Mouse (Mus musculus): ENCODE results near the gene Rora.

Rora gene

DNA sequence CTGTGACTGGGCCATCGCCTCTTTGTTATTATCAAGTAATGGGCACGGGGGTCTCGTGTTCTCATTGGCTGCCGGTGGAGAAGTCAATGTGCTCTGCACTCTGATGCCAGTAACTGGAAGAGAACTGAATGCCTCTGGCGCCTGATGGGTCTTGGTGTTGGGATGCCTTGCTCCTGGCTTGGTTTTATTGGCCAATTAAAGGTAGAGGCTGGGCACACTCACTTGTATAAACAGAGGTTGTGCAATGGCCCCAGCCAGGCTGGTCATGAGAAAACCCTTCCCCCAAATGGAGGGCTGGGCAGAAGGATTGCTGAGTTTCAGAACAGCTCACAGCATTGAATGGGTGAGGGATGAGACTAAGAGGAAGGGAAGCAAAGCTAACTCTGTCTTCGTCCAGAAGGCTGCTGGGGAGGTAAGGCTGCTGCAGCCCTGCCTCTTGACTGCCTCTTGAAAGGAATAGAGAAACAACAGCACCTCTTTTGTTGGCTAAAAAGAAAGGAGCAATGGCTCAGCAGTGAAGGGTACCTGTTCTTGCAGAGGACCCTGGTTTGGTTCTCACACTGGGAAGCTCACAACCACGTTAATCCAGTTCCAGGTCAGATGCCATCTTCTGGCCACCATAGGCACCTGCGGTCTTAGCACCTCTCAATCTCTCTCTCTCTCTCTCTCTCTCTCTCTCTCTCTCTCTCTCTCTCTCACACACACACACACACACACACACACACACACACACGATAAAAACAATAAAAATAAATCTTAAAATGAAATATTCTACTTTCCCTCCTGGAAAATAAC, 653.3 kb downstream of the Rora start:
- no peak for DNase-seq (ENCODE audit: low spot score)

DNA sequence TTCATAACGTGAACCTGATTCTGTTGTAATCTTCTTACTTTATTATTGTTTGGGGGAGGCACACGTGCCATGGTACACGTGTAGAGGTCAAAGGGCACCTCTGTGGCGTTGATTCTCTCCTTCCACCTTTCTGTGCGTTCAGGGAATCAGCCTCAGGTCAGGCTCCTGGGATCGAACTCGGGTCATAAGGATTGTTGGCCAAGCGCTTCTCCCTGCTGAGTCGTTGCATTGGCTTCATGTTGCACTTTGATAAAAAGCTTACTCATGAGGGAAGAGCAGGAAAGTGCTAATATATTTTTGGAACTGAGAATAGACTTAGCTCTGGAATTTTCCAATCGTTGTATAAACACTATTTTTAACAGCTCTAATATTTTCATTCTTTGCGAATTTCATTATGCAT, 654.4 kb downstream of the Rora start:
- no peak for DNase-seq (ENCODE audit: low spot score)

DNA sequence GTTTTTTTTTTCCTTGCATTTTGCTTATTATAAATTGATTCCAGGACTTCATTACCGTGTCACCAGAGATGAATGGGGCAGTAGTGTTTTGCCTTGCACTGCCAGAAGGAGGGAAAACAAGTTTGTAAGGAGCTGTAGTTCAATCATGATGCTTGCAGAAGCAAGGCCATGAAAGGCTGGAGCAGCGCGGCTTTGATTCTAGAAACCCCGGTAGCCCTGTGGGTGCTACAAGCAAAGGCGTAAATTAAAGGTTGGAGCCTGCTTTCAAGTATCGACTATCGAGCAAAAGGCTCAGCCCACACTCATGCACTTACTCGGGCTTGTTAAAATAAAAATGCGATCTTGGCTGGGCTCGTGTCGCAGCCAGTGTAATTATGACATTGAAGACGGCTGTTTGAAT, 656.9 kb downstream of the Rora start:
- no peak for DNase-seq (ENCODE audit: low spot score)

DNA sequence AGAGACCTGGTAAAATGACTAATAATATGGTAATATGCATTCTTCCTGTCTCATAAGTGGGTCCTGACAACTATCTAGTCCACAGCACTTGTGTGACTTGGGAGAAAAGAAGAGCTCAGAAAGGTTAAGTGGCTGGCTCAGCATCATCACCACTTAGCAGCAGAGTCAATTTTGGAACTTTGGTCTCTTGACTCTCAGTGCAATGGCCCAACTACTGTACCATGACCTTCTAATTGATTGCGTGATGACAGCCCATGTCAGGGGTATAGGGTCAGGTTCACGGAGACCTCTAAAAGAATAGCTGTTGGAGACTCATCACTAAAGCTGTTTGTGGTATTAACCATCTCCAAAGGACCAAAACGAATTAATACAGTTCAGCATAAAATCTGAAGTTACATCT, 659.7 kb downstream of the Rora start:
- DNase-seq (ENCODE audit: low spot score): no peak

DNA sequence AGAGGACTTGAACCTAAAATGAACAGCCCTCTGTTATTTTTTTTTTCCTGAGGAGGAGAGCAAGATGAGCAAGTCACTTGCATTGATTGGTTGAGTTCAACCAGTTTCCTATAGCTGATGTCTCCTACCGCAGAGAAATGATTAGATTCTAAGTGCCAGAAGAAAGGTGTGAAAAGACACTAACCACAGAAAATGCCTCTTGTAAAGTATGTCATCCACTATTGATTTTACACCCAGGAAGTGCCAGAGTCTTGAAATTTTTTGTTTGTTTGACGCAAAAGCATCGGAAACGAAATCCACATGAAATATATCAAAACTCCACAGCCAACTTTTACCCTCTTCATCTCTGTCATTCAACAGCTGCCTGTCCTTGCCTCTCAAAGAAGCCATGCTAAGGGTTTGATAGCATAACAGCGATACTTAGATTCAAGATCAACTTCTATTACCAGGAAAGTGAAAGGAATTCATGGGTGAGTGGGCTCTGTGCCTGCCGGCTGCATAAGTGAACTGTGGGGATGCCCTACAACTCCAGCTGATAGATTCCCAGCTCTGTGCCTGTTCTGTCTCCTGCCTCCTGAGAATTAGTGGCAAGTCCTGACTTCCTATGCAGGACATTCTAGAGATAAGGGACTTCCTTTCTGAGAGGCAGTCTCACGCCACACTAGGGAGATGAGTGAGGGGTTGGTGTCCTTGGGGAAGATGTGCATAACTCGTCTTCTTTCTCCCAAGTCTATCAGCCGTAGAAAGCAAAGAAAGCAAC, 661.0 kb downstream of the Rora start:
- no peak for DNase-seq (ENCODE audit: low spot score)

DNA sequence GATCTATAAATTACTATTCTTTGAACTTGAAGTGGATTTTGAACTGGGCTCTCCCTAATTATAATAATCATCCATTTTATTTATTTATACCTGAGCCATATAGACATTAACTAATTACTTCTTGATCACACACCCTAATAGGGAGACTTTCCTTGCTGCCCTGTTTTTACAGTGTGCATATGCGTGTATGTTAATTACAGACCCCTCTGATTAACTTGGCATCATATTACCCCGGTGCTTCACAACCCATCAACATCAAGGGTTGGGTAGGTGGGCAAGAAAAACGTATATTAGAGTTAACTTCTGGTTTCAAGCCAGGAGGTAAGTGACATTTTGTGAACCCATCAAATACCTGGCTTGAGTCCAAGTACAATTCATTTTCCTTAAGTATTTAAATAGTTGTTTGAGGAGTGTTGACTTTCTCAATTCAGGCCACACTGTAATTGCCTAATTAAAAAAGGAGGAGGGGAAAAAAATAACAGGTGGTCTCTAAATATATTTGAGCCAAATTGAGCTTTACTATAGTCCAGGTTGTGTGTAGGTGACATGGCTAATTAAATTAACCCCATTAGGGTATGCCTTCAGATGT, 664.0 kb downstream of the Rora start:
- DNase-seq (ENCODE audit: low spot score): no peak

DNA sequence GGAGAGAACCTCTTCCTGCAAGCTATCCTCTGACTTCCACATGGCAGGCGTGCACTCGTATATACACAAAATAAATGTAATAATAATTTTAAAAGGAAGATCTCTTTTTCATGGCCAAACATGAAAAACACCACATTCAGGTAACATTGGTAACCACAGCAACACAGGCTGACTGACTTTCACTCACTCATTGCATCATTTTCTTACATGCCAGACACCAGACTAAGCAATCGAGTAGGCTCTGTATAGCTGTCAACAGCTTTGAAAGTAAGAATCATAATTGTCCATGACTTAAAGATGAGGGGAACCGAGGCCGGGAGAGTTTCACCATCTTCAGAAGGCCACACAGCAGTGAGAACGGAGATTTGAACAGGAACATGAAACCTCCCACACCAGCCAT, 665.8 kb downstream of the Rora start:
- no peak for DNase-seq (ENCODE audit: low spot score)

DNA sequence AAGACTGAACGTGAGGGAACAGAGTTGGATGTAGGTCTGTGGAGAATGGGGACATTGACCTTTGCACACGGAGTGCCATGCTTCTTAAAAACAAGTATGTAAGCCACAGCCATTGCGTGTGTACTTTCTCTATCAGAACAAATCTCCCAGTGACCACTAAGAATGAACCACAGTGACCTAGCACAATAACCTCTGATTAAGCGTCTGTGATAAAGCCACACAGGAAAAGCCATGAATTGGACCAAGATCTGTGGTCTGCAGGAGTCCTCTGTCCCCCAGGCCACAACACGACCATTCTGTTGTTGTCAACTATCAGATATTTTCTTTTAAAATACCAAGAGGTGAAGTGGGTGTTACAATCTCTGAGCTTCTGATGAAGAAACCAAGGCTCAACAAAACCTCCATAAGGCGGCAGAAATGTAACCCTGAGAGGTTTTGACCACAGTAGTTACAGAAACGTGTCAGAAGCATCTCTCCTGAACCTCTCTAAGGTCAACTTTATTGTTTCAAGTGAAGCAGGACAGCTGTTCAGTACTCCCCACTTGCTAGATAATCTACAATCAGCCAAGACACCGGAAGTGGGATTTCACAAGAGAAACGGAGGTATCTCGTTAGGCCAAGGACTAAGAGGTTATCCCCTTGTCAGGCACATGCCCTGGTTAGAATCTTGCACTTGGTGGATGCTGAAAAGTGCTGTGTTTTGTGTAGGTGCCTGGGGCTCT, 666.5 kb downstream of the Rora start:
- no peak for DNase-seq (ENCODE audit: low spot score)

DNA sequence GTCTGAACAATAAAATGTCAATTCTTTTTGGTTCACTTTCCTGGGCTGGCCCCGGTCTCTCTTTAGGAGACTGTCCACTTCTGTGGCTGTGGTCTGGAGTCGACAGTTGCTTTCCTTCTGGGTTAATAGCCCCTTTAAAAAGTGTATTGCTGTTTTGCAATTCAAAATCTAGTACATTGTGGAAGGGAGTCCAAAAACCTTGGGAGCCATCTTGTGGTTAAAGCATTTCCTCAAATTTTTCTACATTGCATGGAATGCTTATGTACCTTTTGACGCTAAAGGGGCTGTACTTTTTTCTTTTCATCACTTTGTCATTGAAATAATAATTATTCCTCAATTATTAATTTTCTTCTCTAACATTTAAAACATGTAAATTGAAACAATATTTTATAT, 667.0 kb downstream of the Rora start:
- DNase-seq (ENCODE audit: low spot score): no peak

DNA sequence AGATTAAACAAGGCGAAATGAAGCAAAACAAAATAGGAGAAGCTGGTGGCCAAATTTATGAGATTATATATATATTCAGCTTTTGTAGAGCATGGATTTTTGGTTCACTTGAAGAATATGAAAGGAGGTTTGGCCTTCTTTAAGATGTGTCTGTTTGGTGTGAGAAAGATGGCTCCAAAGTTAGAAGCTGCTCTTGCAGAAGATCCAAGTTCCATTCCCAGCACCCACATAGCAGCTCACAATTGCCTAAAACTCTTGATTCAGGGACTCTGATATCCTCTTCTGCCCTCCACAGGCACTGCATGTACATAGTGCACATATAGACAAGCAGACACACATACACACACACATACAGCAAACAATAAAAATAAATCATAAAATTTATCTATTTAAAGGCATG, 668.4 kb downstream of the Rora start:
- DNase-seq (ENCODE audit: low spot score): no peak

DNA sequence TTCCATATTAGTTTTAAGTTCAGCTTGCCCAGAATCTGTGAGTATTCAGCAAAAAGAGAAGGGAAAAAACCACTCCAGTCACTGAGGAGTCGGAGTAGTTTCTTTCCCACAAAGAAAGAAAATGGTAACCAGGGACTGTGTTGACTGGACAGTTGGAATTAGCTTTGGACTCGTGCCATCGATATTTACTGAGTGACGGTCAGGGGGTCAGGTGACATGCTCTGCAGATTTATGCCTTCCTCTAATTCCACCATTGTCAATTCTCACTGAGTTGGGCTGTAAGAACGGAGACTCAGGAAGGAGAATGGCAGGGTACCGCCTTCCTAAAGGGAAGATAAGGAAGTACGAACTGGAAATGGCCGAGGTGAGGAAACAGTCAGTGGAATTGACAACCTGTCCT, 670.2 kb downstream of the Rora start:
- no peak for DNase-seq (ENCODE audit: low spot score)

DNA sequence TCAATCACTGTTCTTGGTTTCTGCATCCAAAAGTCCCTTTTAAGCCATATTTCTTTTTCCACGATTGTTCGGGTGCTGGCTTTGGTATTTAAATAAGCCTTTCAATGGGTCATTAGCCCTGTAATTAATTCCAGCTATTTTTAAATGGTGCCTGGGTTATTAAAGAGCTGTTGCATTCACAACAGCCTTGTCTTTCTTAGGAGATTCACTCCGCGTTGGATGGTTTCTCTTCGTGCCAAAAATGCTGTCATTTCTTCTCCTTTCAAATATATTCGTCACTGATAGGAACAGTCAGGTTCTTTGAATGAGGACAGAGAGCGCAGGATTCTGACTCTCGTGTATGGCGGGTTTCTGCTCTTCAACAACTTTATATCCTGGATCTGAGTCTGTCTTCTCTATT, 673.5 kb downstream of the Rora start:
- DNase-seq (ENCODE audit: low spot score): no peak

DNA sequence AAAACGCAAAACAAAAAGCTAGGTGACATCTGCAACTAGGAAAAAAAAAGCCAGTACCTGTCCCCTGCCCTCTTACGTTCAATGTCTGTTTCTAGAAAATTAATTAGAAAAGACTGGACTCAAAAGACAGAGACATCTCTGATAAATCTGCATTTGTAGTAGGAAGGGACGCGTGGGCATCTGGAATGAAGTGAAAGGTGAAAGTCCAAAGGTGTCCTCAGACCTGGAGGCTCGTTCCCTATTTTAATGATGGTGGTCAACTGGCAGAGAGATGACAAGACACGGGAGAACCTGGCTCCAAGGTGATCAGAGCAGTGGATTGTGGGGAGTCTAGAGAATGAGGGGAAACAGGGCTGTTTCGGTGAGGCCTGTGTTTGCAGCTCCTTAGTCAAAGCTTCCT, 674.0 kb downstream of the Rora start:
- DNase-seq (ENCODE audit: low spot score): no peak

DNA sequence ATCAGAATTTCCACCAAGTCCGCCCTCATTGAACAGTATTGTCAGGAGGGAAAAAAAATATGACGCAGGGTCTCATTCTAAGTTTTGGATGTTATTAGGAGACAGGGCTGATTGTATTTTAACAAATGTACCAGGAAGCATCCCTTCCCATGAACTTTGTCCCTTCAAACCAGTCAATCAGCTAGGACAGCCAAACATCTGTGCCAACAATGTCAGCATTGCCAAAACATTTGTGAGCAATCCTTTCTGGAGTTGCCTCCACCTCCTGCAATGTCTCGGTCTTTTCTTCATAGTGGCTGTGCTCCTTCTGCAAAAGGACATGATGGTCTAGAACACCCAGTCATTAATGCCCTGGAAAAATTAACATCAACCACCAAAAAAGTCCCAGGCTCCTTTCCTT, 678.2 kb downstream of the Rora start:
- DNase-seq (ENCODE audit: low spot score): no peak

DNA sequence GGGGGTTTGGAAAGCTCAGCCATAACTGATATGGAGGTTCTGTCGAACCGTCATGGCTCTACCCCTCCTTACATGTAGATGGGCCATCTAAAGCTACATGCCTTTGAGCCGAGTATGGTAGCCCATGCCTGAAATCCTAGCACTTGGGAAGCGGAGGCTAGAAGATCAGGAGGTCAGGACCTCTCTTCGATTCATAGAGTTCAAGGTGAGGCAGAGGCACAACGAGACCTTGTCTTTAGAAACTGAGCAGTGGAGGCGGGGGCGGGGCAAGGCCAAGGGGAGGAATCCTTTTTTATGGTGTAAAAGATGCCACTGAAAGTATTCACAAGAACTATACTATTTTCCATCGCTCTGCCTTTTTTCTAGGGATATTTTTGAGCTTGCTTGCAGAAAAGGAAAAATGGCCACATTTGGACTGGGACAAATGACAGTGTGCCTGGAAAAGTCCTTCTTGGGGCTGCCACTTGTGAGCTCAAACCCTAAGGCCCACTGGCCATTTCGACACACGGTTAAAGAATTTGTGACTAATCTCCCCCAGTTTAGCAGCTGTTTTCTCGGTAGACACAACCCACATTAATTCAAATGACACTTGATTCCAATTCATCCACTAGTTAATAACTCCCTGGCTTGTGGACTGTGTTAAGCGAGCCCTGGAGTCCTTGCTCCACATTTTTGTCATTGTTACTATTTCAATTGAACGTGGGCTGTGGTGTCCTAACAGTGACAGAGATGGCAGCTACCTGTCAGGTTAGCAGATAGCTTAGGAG, 679.4 kb downstream of the Rora start:
- DNase-seq (ENCODE audit: low spot score): no peak

DNA sequence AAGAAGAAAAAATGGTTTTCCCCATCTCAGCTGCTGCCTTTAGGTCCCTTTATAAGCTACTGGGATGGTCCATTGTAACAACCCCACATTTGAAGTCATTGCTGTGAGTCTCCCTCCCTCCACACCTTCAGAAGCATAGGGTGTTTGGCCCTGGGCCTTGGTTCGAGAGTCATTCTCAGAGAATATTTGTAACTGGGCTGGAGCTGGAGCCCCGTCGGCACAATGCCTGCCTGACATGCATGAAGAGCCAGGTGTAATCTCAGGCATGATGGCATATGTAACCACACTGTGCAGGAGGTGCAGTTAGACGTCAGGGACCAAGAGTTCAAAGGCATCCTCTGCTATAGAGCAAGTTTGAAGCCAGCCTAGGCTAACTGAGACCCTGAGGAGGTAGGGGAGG, 680.1 kb downstream of the Rora start:
- DNase-seq (ENCODE audit: low spot score): no peak

DNA sequence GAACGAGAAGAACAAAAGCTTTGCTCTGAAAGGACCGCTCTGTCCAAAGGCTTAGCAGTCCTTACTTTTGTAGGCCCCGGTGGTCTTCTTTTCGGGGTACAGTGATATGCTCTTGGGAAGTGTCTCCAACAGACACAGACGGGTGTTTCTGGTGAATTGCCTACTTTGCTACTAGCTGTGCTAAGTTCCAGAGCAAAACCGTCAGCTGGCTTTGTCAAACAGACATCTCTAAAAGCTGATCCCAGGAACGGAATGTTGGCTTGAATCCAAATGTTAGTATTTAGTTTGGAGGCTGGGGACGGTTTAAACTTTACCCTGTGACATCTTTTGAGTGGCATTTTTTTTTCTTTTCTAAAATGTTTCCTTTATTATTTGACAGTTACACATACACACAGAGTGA, 680.5 kb downstream of the Rora start:
- no peak for DNase-seq (ENCODE audit: low spot score)

DNA sequence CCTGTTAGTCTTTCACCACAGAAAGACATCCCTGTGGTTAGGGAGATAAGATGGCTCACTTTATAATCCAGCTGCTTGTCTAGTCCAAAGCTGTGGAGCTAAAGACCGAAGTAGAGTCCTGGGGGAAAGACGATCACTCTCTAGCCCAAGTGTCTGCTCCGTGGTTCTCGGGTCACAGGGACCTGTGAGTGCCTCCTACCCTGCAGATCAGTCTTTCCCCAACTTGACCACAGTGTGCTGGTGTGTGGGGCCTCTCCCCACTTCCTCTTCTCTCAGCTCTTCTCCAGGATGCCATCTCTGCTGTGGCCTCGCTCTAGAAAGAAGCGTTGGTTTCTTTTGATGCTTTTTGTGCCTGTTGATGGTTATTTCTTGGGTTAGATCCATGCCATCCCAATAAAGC, 682.5 kb downstream of the Rora start:
- DNase-seq (ENCODE audit: low spot score): no peak

DNA sequence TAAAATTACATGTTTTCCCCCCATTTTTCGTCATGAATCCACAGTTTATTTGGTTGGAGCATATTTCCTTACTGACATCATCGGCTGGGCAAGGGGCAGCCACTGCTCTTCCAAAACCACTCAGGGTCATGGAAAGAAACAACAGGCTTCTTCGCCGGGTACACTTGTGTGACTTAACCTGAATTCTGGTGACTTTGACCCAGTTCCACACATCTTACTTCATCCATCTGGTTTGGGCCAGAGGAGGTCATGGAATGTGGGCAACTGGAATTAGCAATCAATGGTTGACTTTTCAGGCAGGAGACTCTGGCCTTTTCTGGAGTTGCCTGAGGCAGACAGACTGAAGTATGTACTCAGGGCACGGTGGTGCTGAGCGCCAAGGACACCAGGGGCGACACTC, 685.6 kb downstream of the Rora start:
- DNase-seq (ENCODE audit: low spot score): no peak

DNA sequence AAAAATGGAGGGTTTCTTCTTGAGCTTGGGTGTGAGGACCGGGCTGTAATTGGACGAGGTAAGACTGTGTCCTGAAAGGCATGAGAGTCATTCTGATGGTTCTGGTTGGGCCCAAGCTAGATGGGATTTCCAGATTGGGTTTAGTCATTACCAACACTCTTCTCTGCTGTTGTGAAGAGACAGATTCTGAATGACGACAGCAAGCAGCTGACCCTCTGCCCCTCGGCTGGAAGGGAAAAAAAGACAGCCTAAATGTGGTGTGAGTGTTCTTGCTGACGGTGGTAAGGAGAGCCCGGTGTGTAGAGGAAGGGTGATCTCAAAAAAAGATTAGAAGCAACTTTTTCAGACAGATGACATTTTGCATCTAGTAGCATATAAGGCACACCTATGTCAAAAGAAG, 686.2 kb downstream of the Rora start:
- DNase-seq (ENCODE audit: low spot score): no peak

DNA sequence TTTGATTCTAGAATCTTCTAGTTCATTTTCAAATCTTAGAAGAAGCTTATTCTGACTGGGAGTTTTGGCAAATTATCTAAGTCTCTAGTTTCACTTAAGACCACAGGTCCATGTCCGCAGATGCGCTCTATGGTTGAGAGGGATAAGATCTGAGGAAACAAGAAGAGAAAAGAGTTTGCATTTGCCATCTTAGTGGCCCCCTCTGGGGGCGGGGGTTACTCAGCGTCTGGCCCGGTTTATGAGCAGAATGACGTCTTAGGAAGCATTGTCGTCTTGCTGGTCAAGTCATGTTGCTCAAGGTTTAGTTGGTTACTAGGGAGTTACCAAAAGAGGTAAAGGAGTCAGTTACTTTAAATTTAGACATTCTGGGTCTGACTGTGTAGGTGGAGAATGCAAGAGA, 686.8 kb downstream of the Rora start:
- no peak for DNase-seq (ENCODE audit: low spot score)

DNA sequence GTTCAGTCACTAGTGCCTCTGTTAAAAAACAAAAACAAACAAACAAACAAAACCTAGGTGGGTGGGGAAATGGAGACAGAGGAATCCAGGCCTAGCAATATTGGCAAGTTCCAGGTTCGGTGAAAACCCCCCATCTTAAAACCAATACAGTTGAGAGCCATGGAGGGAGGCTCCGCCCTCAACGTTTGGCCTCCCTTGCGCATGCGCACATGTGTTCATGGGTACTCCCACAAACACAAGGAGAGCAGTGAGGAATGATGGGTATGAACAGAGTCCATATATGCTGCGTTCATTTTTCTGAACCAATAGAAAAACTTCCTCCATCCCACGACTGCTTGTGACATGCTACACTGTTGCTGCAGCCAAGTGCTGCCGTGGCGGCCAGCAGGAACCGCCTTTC, 690.3 kb downstream of the Rora start:
- DNase-seq (ENCODE audit: low spot score): no peak

All from retina, embryonic 14.5 days (tissue).